Mouse (Mus musculus): ENCODE results near the gene Zfp85.
"Not testable (repeated sequence)": the region's sequence is repeated elsewhere in the genome, so short reads cannot be mapped to it uniquely, and the experiment has no call there.

DNA sequence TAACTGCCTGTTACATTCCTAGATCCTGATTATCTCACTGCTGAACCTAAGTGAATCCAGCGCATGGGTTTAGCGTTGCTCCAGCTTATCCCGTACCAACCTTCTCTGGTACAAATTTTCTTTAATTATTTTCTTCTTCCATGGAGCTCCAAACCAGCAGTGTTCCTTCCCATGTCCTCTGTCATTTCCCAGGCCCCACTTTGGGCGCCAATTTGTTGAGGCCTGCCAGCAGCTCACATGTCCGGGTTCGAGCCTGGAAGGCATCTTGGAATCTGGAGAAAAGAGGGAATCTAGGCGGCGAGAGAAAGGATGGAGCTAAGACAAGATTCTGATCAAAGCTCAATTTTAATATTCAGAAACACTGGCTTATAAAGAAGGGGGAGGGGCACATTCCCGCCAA, 20.6 kb downstream of the Zfp85 start:
- TF ChIP-seq CTCF, POLR2A (IDR thresholded peaks at IDR 0.05; ENCODE audit: extremely low read depth, insufficient read depth, low read length): not testable (repeated sequence)

Data from cortical plate, adult 2 months (tissue).